Mouse (Mus musculus) G1E-ER4 (cell line): ENCODE results near the gene 5730522E02Rik. TPM values are rescaled to one million over a fixed set of nuclear protein-coding genes. Genes with fewer than 3 reads are reported as not detected.

Experiments used
- GATA1 ChIP-seq: IDR thresholded peaks from one replicate; pipeline ENCODE4 v1.8.0; 2012; ENCODE audit warnings: low read length, inconsistent platforms
- polyA plus RNA-seq: library from polyadenylated mRNA; stranded (reverse); fragments of >175 nt; gene quantifications from 2 replicates; pipeline ENCODE4 v1.2.3, GENCODE M21; 2012

5730522E02Rik gene
- polyA plus RNA-seq, 1 experiment: not detected

GRCm38 (mm10) chr11:26159033-26159432 is 51.5 kb downstream of the 5730522E02Rik start:
- no peak for TF ChIP-seq GATA1

GRCm38 (mm10) chr11:26140024-26140423 is 70.5 kb downstream of the 5730522E02Rik start:
- TF ChIP-seq GATA1: no peak

GRCm38 (mm10) chr11:26138013-26138412 is 72.5 kb downstream of the 5730522E02Rik start:
- no peak for TF ChIP-seq GATA1

DNA sequence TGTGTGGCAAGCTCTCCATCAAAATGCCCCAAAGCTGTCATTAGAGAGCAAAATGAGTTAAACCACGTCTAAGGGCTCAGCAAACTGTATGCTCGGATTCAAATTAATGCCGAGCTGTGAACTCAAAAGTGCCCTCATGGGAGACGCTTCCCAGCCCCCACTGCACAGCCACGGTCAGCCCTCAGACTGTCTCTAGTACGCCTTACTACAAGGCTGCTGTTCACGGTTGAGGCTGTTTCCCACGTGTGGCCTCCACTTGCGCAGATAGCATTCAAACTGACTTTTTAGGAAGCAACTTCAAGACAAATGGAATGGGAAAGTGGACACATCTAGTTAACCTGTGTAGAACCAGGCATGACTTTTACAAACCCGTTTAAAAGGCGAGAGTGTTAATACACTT is 79.7 kb downstream of the 5730522E02Rik start:
- no peak for TF ChIP-seq GATA1

DNA sequence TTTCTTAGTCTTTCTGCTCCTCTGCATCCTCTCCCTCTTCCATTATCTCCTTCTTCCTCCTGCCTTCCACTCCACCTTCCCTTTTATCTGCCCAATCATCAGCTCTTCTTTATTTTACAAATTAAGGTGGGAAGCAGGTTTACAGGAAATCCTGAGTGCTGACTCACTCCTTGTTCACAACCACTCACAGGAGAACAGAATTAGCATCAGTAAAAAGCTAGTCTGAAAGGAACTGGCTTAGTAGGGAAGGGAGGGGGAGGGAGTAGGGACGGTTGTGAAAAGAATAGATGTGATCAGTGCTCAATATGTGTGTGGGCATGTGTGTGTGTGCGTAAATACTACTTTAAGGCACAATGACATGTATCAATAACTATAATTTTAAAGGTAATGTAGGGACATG is 81.5 kb downstream of the 5730522E02Rik start:
- no peak for TF ChIP-seq GATA1

- TF ChIP-seq GATA1: no peak
Observed at GRCm38 (mm10) chr11:26128385-26128784, 82.2 kb downstream of the 5730522E02Rik start.

DNA sequence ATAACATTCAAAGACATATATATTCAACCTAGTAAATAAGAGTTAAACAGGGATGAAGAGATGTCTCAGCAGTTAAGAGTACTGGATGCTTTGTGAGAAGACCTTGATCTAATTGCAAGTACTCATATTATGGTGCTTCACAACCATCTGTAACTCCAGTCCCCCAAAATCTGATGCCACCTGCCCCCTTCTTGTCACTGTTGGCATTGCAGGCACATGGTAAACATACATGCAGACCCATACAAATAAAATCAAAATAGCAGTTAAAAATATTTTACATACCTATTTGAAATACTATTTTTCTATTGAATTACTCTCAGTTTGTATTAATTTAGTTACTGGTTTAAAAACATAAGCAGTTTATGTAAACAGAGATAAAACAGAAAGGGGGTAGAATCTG is 84.6 kb downstream of the 5730522E02Rik start:
- TF ChIP-seq GATA1: no peak

- no peak for TF ChIP-seq GATA1
Observed at GRCm38 (mm10) chr11:26120781-26121557, 89.6 kb downstream of the 5730522E02Rik start.

GRCm38 (mm10) chr11:26117651-26118050 is 92.9 kb downstream of the 5730522E02Rik start:
- no peak for TF ChIP-seq GATA1

DNA sequence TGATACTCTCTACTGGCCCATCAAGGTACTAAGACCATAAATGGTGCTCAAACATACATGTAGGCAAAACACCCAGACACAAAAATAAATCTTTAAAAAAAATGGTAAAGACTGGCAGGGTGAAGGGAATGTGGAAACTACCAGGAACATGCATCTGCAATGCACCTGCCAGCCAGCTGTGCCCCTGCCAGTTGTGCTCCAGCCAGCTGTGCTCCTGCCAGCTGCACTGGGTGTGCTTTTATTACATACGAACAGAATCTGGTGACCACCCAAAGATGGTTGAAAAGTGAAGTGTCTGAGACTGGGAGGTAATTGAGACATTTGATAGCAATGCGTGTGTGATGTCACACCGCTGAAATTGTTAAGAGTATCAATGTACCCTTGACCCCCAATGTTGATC is 98.4 kb downstream of the 5730522E02Rik start:
- TF ChIP-seq GATA1: no peak

DNA sequence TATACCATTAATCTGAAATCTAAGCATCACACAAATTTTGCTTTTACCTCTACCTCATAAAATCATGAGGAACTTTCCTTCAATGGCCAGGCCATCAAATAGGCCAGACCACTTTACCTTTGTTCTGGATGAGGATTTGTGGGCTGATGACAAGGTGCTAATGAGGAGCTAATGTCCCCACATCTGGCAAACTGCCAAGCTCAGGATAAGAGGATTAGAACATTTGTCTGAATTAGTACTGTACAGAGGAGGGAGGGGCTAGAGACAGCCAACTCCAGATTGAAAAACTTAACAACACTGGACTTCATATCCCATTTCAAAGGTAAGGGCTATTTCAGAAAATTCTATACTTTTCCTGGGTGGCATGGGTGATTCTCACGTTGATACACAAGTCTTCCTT is 101.9 kb downstream of the 5730522E02Rik start:
- TF ChIP-seq GATA1: no peak

DNA sequence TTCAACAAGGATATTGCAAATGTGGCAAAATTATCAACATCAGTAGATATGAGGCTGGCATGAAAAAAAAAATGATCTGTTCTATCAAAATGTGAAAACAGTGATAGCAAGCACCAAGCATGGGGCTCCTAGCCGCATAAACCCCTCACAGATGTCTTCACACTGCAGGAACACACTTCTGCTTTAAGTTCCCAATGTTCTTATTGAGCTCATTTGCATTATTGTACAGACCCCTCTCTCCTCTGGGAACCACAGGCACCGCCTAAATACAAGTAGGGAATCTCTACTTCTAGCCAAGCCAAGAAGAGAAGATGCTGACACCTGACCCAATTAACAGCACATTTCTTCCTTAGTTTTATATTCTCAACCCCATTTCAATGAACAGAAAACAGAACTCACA is 105.9 kb downstream of the 5730522E02Rik start:
- TF ChIP-seq GATA1: no peak

GRCm38 (mm10) chr11:26103698-26104097 is 106.9 kb downstream of the 5730522E02Rik start:
- TF ChIP-seq GATA1: no peak

GRCm38 (mm10) chr11:26102878-26103277 is 107.7 kb downstream of the 5730522E02Rik start:
- no peak for TF ChIP-seq GATA1

- TF ChIP-seq GATA1: no peak
Observed at GRCm38 (mm10) chr11:26100077-26100476, 110.5 kb downstream of the 5730522E02Rik start.

- no peak for TF ChIP-seq GATA1
Observed at GRCm38 (mm10) chr11:26098933-26099332, 111.6 kb downstream of the 5730522E02Rik start.

- TF ChIP-seq GATA1: no peak
Observed at GRCm38 (mm10) chr11:26096095-26096494, 114.5 kb downstream of the 5730522E02Rik start.
